Mouse (Mus musculus) bone marrow, adult 2 months (tissue): ENCODE data around the gene Zfp668.

Experiments
- CTCF ChIP-seq: fragments of 200-500 bp; IDR thresholded peaks from 2 replicates; pipeline ENCODE4 v1.5.1; 2011; ENCODE audit warnings: low read length, control low read depth; ENCODE audit not compliant: control insufficient read depth, insufficient read depth
- POLR2A ChIP-seq: fragments of 200-500 bp; IDR thresholded peaks from 2 replicates; pipeline ENCODE4 v1.6.1; 2011; ENCODE audit warnings: low read depth, mild to moderate bottlenecking, control low read depth, low read length, borderline replicate concordance; ENCODE audit not compliant: control insufficient read depth

- no peak for TF ChIP-seq CTCF
- no peak for TF ChIP-seq POLR2A
These were observed 14.2 kb upstream of the Zfp668 start, which contains the start of gene Prss53 for GRCm38 (mm10) chr7:127890798-127891197.
